Mouse (Mus musculus) heart, adult 9 months (tissue): ENCODE results near the gene Eif1.
A peak's percentile ranks its signal among the peaks of the same experiment; 100 is the strongest.
"Not testable (repeated sequence)": the region's sequence is repeated elsewhere in the genome, so short reads cannot be mapped to it uniquely, and the experiment has no call there.

Experiments used
- DNase-seq, 2 experiments: peaks; one replicate each; pipeline ENCODE4 v3.0.0; 2022; ENCODE audit warnings: low spot score in 2 of 2

The Eif1 gene

GRCm38 (mm10) chr11:100312096-100312679 lies 7.5 kb upstream of the Eif1 start:
- peak in 1 of 2 experiments; percentile 56 for DNase-seq

- no peak for DNase-seq
These were observed 6.3 kb upstream of the Eif1 start for GRCm38 (mm10) chr11:100313424-100313823.

GRCm38 (mm10) chr11:100315439-100315838 lies 4.2 kb upstream of the Eif1 start:
- DNase-seq: no peak

- DNase-seq: no peak
These were observed 1.8 kb upstream of the Eif1 start for GRCm38 (mm10) chr11:100317826-100318380.

- no peak for DNase-seq
These were observed 895 bp upstream of the Eif1 start for GRCm38 (mm10) chr11:100318529-100319451.

- peak; percentile 97 for DNase-seq
These were observed 516 bp downstream of the Eif1 start for GRCm38 (mm10) chr11:100320172-100320630.

- DNase-seq: peak in 1 of 2 experiments; percentile 35
These were observed 1.2 kb downstream of the Eif1 start for GRCm38 (mm10) chr11:100320701-100321410.

- DNase-seq: not testable (repeated sequence)
These were observed 2.0 kb downstream of the Eif1 start for GRCm38 (mm10) chr11:100321479-100322305.

- no peak for DNase-seq
These were observed 3.0 kb downstream of the Eif1 start for GRCm38 (mm10) chr11:100322591-100323258.

- peak in 1 of 2 experiments; percentile 52 for DNase-seq
These were observed 3.9 kb downstream of the Eif1 start for GRCm38 (mm10) chr11:100323578-100323977.

GRCm38 (mm10) chr11:100325062-100325629 lies 5.5 kb downstream of the Eif1 start:
- DNase-seq: no peak

GRCm38 (mm10) chr11:100327316-100327715 lies 7.6 kb downstream of the Eif1 start:
- no peak for DNase-seq

GRCm38 (mm10) chr11:100327761-100328160 lies 8.1 kb downstream of the Eif1 start:
- no peak for DNase-seq

- DNase-seq: no peak
These were observed 10.6 kb downstream of the Eif1 start for GRCm38 (mm10) chr11:100330235-100330634.

- not testable (repeated sequence) for DNase-seq
These were observed 11.2 kb downstream of the Eif1 start for GRCm38 (mm10) chr11:100330816-100331375.

- no peak for DNase-seq
These were observed 13.3 kb downstream of the Eif1 start for GRCm38 (mm10) chr11:100332766-100333515.

GRCm38 (mm10) chr11:100333944-100334457 lies 14.3 kb downstream of the Eif1 start, which contains the start of gene Gast:
Gene Gast, plus strand, starts transcription at chr11:100334407.
- DNase-seq: no peak

- no peak for DNase-seq
These were observed 16.0 kb downstream of the Eif1 start for GRCm38 (mm10) chr11:100335731-100336130.

GRCm38 (mm10) chr11:100344269-100344668 lies 24.6 kb downstream of the Eif1 start:
- DNase-seq: no peak
